Mouse (Mus musculus): ENCODE data around the gene Atp6v0e2. TPM values are rescaled to one million over a fixed set of nuclear protein-coding genes. Genes with fewer than 3 reads are reported as not detected.

Atp6v0e2 gene
- total RNA-seq (2023): under 1 TPM in 1 of 2 experiments, not detected in 1; 0.35 TPM

GRCm38 (mm10) chr6:48537105-48537954 lies at the start of gene Atp6v0e2:
Atp6v0e2 (plus strand) TSS chr6:48537615.

GRCm38 (mm10) chr6:48554280-48555103 lies 17.1 kb downstream of the Atp6v0e2 start, which contains the start of gene Lrrc61:
Lrrc61 (plus strand) TSS chr6:48554796.

DNA sequence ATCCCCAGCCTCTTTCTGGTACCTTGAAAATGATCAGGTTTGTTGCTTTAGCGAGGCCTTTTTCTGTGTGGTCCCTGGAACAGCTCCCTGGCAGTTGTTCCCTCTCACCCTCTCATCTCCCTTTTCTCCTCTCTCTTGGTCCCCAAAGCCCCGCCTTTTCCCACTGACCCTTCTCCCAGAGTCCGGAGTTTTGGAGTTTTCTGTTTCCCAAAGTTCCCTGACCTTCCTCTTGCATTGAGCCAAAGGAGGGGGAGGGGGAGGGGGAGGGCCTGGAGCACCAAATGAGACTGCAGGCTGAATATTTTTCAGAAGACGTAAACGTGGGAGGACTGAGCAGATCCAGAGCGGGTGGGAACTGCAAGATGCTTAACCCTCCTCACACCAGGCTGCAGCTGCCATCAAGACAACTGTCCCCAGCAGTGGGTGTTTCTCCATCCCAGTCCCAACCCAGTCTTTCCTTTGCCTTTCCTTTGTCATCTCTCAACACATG lies 35.2 kb downstream of the Atp6v0e2 start, which contains the start of gene Rarres2:
Gene Rarres2, minus strand, starts transcription at position 218 of the 490 bp plus-strand sequence.

GRCm38 (mm10) chr6:48589194-48589750 lies 51.9 kb downstream of the Atp6v0e2 start, which contains the start of gene Gm45021:
Gm45021 (plus strand) TSS chr6:48589610.

Other genes with a start within 250 kb of the Atp6v0e2 start
- 1 to 10 TPM in 1 of 2 experiments, under 1 TPM in 1; 0.77 to 1.2 TPM for gene Krba1, start 142.0 kb upstream of the Atp6v0e2 start, total RNA-seq (2023)
- gene Zfp467, start 91.8 kb upstream of the Atp6v0e2 start, total RNA-seq (2023): 10 to 100 TPM in 1 of 2 experiments, 1 to 10 TPM in 1; 9.7 to 21.8 TPM
- under 1 TPM in 1 of 2 experiments, not detected in 1; 0.04 TPM for gene Sspo, start 89.4 kb upstream of the Atp6v0e2 start, total RNA-seq (2023)
- gene Lrrc61, start 17.2 kb downstream of the Atp6v0e2 start, total RNA-seq (2023): 10 to 100 TPM; 28.8 to 38.8 TPM
- gene Rarres2, start 35.2 kb downstream of the Atp6v0e2 start, total RNA-seq (2023): not detected
- not detected for gene Gm45021, start 52.0 kb downstream of the Atp6v0e2 start, total RNA-seq (2023)
- 1 to 10 TPM; 2.4 to 2.7 TPM for gene Repin1, start 56.3 kb downstream of the Atp6v0e2 start, total RNA-seq (2023)
- gene Gm44965, start 56.3 kb downstream of the Atp6v0e2 start, total RNA-seq (2023): 1 to 10 TPM in 1 of 2 experiments, not detected in 1; 2.7 TPM
- 1 to 10 TPM; 1.1 to 1.2 TPM for gene Zfp775, start 64.4 kb downstream of the Atp6v0e2 start, total RNA-seq (2023)
- under 1 TPM in 1 of 2 experiments, not detected in 1; 0.09 TPM for gene AI854703, start 89.1 kb downstream of the Atp6v0e2 start, total RNA-seq (2023)
- gene Gimap8, start 109.6 kb downstream of the Atp6v0e2 start, total RNA-seq (2023): under 1 TPM; 0.13 to 0.20 TPM
- 1 to 10 TPM; 5.3 to 5.5 TPM for gene Gimap9, start 138.5 kb downstream of the Atp6v0e2 start, total RNA-seq (2023)
- gene Gimap4, start 146.9 kb downstream of the Atp6v0e2 start, total RNA-seq (2023): under 1 TPM in 1 of 2 experiments, not detected in 1; 0.68 TPM
- 1 to 10 TPM; 3.2 to 5.0 TPM for gene Gimap6, start 170.6 kb downstream of the Atp6v0e2 start, total RNA-seq (2023)
- not detected for gene Gm28053, start 181.0 kb downstream of the Atp6v0e2 start, total RNA-seq (2023)
- not detected for gene Gimap7, start 181.0 kb downstream of the Atp6v0e2 start, total RNA-seq (2023)
- gene Gimap1, start 201.4 kb downstream of the Atp6v0e2 start, total RNA-seq (2023): 1 to 10 TPM in 1 of 2 experiments, under 1 TPM in 1; 0.60 to 1.3 TPM
- gene Gimap5, start 208.6 kb downstream of the Atp6v0e2 start, total RNA-seq (2023): under 1 TPM; 0.46 to 0.99 TPM
- gene Gimap3, start 233.2 kb downstream of the Atp6v0e2 start, total RNA-seq (2023): under 1 TPM; 0.24 to 0.38 TPM

Data from neutrophil, adult 83 days (primary cell).